Mouse (Mus musculus): Measurements from ENCODE around the gene Orai3. TPM values are rescaled to one million over a fixed set of nuclear protein-coding genes. Genes with fewer than 3 reads are reported as not detected.
"Not testable (repeated sequence)": the region's sequence is repeated elsewhere in the genome, so short reads cannot be mapped to it uniquely, and the experiment has no call there.

Orai3 gene
- total RNA-seq, 2 experiments from 2014 or later: 30.1 to 31.5 TPM

DNA sequence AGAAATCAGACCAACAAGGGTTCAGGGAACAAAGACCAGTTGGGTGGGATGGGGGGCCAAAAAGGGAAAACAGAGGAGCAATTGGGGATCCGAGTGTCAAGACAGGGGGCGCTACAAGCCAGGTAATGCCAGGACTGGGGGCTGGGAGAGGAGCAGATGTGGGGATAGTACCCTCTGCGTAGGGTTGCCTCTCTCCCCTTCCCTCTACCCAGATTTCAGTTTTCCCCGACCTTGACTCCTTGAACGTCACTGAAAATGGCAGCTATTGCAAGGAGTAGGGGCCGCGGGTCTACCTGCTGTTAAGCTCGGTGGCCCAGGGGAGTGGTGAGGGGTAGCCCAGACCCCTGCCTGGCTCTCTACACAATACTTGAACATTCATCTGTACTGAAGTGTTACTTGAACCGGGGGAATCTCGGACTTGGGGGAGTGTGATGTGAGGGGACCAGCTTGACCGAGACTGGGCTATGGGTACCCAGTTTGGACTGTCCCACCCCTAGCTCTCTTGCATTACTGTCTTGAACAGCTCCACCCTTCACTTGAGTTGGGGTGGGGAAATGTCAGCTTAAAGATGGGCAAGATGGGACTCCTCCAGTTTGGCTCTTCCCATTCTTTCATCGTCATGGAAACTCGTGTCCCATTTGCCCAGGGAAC lies 1.1 kb upstream of the Orai3 start:
- peak; percentile 41 for TF ChIP-seq CTCF (conservative IDR thresholded peaks at IDR 0.05)
- no peak for DNase-seq (ENCODE audit: low spot score in 2 of 2)
- Histone ChIP-seq H3K4me3 (peak overlapping the region; percentile 32; the same call in 1 of the 2 replicates), H3K27ac (peak overlapping the region; percentile 88)

GRCm38 (mm10) chr7:127768997-127769593 lies 520 bp upstream of the Orai3 start:
- peak overlapping the region; percentile 92 for H3K4me3 ChIP-seq
- TF ChIP-seq CTCF (conservative IDR thresholded peaks at IDR 0.05): no peak
- DNase-seq (ENCODE audit: low spot score in 2 of 2): peak; percentile 95 to 99
- peak overlapping the region; percentile 93 for H3K27ac ChIP-seq

- DNase-seq (ENCODE audit: low spot score in 2 of 2): no peak
These were observed 657 bp downstream of the Orai3 start for GRCm38 (mm10) chr7:127770039-127770905.

DNA sequence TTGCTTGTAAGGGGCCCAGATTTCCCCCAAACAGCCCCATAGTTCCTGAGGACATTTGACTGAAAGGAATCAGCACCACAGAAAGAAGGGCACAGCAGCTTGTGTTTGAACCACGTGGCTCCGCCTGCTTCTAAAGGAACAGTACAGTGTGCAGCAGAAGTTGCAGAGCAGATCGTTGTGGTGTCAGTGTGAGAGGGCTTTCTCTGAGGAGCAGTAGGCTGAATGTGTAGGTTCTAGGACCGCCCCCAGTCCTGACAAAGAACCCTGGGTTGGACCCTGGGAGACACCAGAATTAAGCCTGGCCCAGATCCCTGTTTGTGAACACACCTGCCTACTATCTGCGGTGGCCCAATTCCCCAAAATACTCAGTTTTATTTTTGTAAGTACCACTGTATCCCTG lies 1.6 kb downstream of the Orai3 start:
- no peak for TF ChIP-seq CTCF (conservative IDR thresholded peaks at IDR 0.05)
- Histone ChIP-seq H3K27ac (peak overlapping the region; percentile 93), H3K4me3 (peak overlapping the region; percentile 92)
- peak; percentile 61 to 64 for DNase-seq (ENCODE audit: low spot score in 2 of 2)

More at GRCm38 (mm10) chr7:127770039-127770905, 657 bp downstream of the Orai3 start:
- Histone ChIP-seq H3K27ac (peak overlapping the region; percentile 93), H3K4me3 (peak overlapping the region; percentile 92)
- no peak for TF ChIP-seq CTCF (conservative IDR thresholded peaks at IDR 0.05)

DNA sequence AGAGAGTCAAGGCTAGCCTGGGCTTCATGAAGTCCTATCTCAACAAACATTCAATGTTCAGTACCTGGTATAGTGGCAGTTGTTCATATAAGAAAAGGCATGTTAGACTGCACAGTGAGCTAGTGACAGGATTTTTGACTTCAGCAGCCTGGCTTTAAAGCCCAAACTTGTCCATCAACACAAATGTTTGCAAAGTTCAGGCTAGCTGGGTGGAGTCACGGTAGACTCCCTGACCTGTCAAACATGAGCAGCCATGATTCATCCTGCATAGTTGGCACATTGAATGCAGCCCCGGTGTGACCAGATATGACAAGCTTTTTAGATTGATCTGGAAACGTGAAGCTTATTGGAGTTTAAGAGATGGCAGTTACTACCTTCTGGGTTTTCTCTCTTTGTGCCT lies 2.5 kb downstream of the Orai3 start:
- Histone ChIP-seq H3K27ac (peak overlapping the region; percentile 93; the same call in 1 of the 2 replicates), H3K4me3 (no peak overlapping the region)
- TF ChIP-seq CTCF (conservative IDR thresholded peaks at IDR 0.05): no peak
- DNase-seq (ENCODE audit: low spot score in 2 of 2): no peak

DNA sequence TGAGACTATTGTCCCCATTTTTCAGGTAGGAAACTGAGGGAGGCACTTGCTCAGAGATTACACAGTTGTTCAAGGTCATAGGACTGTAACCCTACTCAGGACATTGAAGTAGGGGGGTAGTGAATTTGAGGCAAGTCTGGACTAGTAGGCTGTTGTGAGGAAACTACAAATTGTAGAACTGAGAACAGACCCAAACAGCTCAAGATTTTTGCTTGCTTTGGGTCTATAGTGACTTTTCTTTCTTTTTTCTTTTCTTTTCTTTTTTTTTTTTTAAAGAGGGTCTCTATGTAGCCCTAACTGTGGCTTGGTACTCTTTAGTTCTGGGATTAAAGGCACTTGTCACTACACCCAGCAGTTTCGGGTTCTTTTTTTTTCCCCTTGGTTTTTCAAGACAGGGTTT lies 2.9 kb downstream of the Orai3 start:
- no peak for DNase-seq (ENCODE audit: low spot score in 2 of 2)
- no peak overlapping the region for H3K27ac ChIP-seq
- no peak for TF ChIP-seq CTCF (conservative IDR thresholded peaks at IDR 0.05)
- no peak overlapping the region for H3K4me3 ChIP-seq

DNA sequence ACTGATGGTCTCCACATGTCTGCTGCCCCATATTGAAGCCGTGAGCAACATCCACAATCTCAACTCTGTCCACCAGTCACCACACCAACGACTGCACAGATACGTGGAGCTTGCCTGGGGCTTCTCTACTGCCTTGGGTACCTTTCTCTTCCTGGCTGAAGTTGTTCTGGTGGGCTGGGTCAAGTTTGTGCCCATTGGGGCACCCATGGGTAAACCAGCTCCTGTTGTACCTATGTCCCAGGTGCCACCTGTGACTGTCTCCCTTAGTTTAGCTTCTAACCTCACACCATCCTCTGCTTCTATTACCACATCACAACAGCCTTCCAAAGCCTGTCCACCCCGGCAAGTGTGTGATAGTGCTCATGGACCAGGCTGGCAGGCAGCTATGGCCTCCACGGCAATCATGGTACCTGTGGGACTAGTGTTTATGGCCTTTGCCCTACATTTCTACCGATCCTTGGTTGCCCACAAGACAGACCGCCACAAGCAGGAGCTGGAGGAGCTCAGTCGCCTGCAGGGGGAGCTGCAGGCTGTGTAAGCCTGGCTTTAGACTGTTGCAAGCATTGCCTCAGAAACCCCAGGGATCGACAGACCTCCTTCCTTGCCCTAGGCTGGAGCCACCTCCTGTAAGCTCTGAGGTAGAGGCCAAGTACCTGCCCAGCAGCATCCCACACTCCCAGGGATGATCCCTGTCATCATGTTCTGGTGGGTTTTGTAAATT lies 4.2 kb downstream of the Orai3 start:
- Histone ChIP-seq H3K27ac (peak overlapping the region; percentile 20; the same call in 1 of the 2 replicates), H3K4me3 (no peak overlapping the region)
- TF ChIP-seq CTCF (conservative IDR thresholded peaks at IDR 0.05): peak; percentile 89
- DNase-seq (ENCODE audit: low spot score in 2 of 2): peak in 1 of 2 experiments; percentile 71

DNA sequence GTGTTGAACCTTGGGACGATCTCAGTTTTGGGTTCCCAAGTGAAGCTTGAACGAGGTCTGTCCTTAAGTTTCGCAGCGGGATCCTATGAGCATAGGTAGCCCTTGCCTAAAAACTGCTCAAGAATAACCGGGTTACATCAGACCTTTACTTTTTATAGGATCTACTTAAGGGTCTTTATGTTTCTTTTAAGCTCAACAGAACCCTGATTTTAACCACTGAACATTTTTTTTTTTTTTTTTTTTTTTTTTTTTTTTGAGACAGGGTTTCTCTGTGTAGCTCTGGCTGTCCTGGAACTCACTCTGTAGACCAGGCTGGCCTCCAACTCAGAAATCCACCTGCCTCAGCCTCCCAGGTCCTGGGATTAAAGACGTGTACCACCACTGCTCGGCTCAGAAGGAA lies 6.2 kb downstream of the Orai3 start:
- peak overlapping the region; percentile 95 for H3K4me3 ChIP-seq
- not testable (repeated sequence) for DNase-seq (ENCODE audit: low spot score in 2 of 2)
- H3K27ac ChIP-seq: peak overlapping the region; percentile 100

- DNase-seq (ENCODE audit: low spot score in 2 of 2): peak; percentile 89 to 91
- H3K4me3 ChIP-seq: peak within 1 kb of the TSS; percentile 95
- TF ChIP-seq CTCF (conservative IDR thresholded peaks at IDR 0.05): no peak
These were observed 6.8 kb downstream of the Orai3 start, which contains the start of gene Setd1a for GRCm38 (mm10) chr7:127776426-127776825. TSS of gene Setd1a (plus strand) at chr7:127776670.

GRCm38 (mm10) chr7:127776878-127777473 lies 7.4 kb downstream of the Orai3 start:
- peak; percentile 95 to 96 for DNase-seq (ENCODE audit: low spot score in 2 of 2)
- H3K27ac ChIP-seq: peak overlapping the region; percentile 100
- peak overlapping the region; percentile 95 for H3K4me3 ChIP-seq
- TF ChIP-seq CTCF (conservative IDR thresholded peaks at IDR 0.05): no peak

More at GRCm38 (mm10) chr7:127776426-127776825, 6.8 kb downstream of the Orai3 start, which contains the start of gene Setd1a:
- peak within 1 kb of the TSS; percentile 100 for H3K27ac ChIP-seq

DNA sequence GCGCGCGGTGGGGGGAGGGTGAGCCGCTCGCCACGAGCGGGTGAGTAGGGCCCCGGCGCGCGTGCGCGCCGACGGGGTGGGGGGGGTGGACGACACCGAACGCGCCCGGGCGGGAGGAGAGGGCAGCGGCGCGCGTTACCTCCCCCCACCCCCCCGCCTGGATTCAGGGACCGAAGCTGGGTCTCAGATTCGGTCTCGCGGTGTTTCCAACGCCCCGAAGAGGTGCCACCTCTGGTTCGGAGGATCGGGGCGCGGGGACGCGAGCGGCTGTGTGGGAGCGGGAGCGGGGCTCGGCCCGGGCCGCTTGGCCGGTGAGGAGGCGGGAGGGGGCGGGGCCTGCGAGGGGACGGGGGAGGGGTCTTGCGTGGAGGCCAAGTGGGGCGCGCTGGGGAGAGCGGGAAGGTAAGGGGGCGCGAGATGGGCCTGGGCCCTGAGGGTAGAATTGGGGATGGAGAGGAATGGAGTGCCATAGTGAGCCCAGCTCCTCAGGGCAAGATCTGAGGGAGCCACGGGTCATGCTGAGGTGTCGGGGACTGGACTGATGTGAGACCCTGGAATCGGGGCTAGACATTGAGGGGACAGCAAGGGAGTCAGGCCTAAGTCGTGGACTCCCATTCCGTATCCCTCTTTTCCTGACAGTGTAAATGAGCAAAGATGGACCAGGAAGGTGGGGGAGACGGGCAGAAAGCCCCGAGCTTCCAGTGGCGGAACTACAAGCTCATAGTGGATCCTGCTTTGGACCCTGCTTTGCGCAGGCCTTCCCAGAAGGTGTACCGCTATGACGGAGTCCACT lies 8.1 kb downstream of the Orai3 start:
- peak overlapping the region; percentile 95 for H3K4me3 ChIP-seq
- DNase-seq (ENCODE audit: low spot score in 2 of 2): no peak
- H3K27ac ChIP-seq: peak overlapping the region; percentile 100
- no peak for TF ChIP-seq CTCF (conservative IDR thresholded peaks at IDR 0.05)
